Mouse (Mus musculus) lung, embryonic 14.5 days (tissue): ENCODE data around the gene Trmt11. TPM values are rescaled to one million over a fixed set of nuclear protein-coding genes. Genes with fewer than 3 reads are reported as not detected.

Source experiments
- ATAC-seq: fragments of 200-750 bp; cut with Nextera tagmentation; 2 replicates; pipeline ENCODE4 v1.8.0; 2017; ENCODE audit warnings: mild to moderate bottlenecking, moderate TSS enrichment, moderate library complexity; ENCODE audit not compliant: insufficient read depth
- DNase-seq: peaks from one replicate; pipeline ENCODE4 v3.0.0-alpha.2; 2015
- H3K27ac ChIP-seq: fragments of 300-500 bp; sonication (generic); 2 replicates; pipeline ENCODE4 v1.5.1; 2014; ENCODE audit warnings: low read depth, mild to moderate bottlenecking, moderate library complexity
- H3K27me3 ChIP-seq: fragments of 300-500 bp; sonication (generic); 2 replicates; pipeline ENCODE4 v1.6.1; 2014; ENCODE audit warnings: low read length, control low read depth; ENCODE audit not compliant: insufficient read depth
- H3K36me3 ChIP-seq: fragments of 300-500 bp; sonication (generic); 2 replicates; pipeline ENCODE4 v1.6.1; 2014; ENCODE audit warnings: control low read depth; ENCODE audit not compliant: insufficient read depth
- H3K4me1 ChIP-seq: fragments of 300-500 bp; sonication (generic); 2 replicates; pipeline ENCODE4 v1.6.1; 2014; ENCODE audit warnings: antibody characterized with exemption, control low read depth; ENCODE audit not compliant: insufficient read depth
- H3K4me2 ChIP-seq: fragments of 300-500 bp; sonication (generic); 2 replicates; pipeline ENCODE4 v1.6.1; 2014; ENCODE audit warnings: mild to moderate bottlenecking
- H3K4me3 ChIP-seq: fragments of 300-500 bp; sonication (generic); 2 replicates; pipeline ENCODE4 v1.5.1; 2014; ENCODE audit warnings: low read depth, low read length
- H3K9ac ChIP-seq: fragments of 300-500 bp; sonication (generic); 2 replicates; pipeline ENCODE4 v1.6.1; 2014
- H3K9me3 ChIP-seq: fragments of 300-500 bp; sonication (generic); 2 replicates; pipeline ENCODE4 v1.6.1; 2016; ENCODE audit warnings: low read depth, low read length, control low read depth
- CTCF ChIP-seq: IDR thresholded peaks from 2 replicates; pipeline ENCODE4 v1.5.1; 2016; ENCODE audit warnings: antibody characterized with exemption, low read depth
- WGBS: fragments of 180-500 bp; shearing (Covaris S2); extraction: QIAGEN DNeasy Blood & Tissue Kit; methylation state at CpG from one replicate; pipeline ENCODE4 v1.1.7; 2014; 5-methylcytosine and 5-hydroxymethylcytosine counted together
- polyA plus RNA-seq: library from polyadenylated mRNA; unstranded; fragments of >200 nt; fragmentation: Nextera tagmentation; extraction: Ambion mirVana; gene quantifications from 2 replicates; pipeline ENCODE4 v1.2.1, GENCODE M21; 2014

The Trmt11 gene
- polyA plus RNA-seq, 1 experiment from 2014 or later, result 28.5 TPM

DNA sequence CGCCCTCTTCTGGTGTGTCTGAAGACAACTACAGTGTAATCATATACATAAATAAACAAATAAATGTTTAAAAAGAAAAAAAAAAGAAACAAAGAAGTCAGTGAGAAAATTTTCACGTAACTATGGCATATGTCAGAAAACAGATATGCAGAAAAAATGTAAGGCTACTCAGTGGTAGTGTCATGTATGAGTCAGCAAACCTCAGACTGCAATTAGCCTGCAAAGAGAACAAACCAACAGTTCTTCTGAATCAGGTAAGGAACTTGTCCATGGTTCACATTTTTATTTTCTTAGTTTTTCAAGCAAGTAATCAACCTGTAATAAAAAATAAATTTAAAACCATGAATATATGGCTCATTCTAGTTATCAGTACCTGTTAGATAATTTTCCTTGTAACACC, 7.6 kb upstream of the Trmt11 start:
- no peak overlapping the region for H3K4me3 ChIP-seq
- H3K36me3 ChIP-seq, result no peaks in the 10 kb centered on the region
- TF ChIP-seq CTCF, result no peak
- no peaks in the 10 kb centered on the region for H3K4me1 ChIP-seq
- H3K4me2 ChIP-seq, result no peak overlapping the region
- ATAC-seq, result no peak
- WGBS, result 67% methylated on average over 2 of the region's 2 CpGs
- H3K9me3 ChIP-seq, result no peaks in the 10 kb centered on the region
- no peak for DNase-seq
- H3K27ac ChIP-seq, result no peak overlapping the region
- no peak overlapping the region for H3K9ac ChIP-seq
- no peaks in the 10 kb centered on the region for H3K27me3 ChIP-seq

DNA sequence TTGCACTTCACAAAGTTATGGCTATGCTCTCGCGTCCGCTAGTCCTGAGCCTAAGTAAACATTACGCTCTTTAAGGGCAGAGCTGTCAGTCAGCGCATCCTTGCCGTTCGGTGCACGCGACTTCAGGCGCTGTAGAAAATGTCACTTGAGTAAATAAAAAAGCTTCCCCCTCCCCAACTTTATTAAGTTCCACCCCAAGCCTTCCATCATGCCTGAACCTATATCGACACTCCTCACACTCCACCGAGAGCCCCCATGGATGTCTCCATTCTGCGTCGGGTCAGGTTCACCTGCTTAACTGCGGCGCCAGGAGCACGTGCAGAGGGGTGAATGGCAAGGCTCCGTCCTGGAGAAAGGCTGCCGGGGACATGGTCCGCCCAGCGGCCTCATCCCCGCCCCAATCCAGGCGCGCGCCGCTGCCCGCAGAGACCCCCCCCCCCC, 435 bp downstream of the Trmt11 start:
- DNase-seq, result peak; percentile 54
- Histone ChIP-seq H3K27me3 (no peaks in the 10 kb centered on the region), H3K4me2 (peak overlapping the region; percentile 61), H3K4me3 (peak overlapping the region; percentile 78), H3K36me3 (peaks cover 20% of the 10 kb centered on the region), H3K4me1 (peaks cover 3% of the 10 kb centered on the region; the same call in 1 of the 2 replicates), H3K9ac (peak overlapping the region; percentile 83), H3K27ac (peak overlapping the region; percentile 81), H3K9me3 (no peaks in the 10 kb centered on the region)
- peak; percentile 87 for ATAC-seq
- 0% methylated on average over 22 of the region's 27 CpGs for WGBS
- TF ChIP-seq CTCF, result no peak

DNA sequence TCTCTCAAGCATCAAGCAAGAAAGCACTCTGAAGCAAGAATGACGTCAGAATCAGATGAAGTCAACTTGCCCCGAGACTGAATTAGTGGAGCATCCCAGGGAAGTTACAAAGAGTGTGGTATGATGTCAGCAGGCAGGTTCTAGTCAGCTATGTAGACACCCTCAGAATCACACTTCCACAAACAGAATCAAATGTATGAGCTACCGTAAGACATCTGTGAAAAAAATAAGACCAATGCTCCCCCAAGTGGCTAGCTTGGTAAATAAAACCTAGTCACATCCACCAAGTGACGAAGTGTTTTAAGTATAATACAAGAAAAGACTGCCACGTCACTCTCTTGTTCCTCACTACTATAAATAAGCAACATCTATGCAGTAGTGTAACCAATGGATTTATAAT, 13.5 kb downstream of the Trmt11 start:
- peak; percentile 48 for DNase-seq
- no peak overlapping the region for H3K9ac ChIP-seq
- H3K4me1 ChIP-seq, result no peaks in the 10 kb centered on the region
- no peak overlapping the region for H3K4me2 ChIP-seq
- 62% methylated on average over 5 of the region's 5 CpGs for WGBS
- no peak for ATAC-seq
- no peaks in the 10 kb centered on the region for H3K27me3 ChIP-seq
- no peak overlapping the region for H3K4me3 ChIP-seq
- H3K9me3 ChIP-seq, result no peaks in the 10 kb centered on the region
- TF ChIP-seq CTCF, result peak; percentile 14; the same call in 1 of the 2 replicates
- no peak overlapping the region for H3K27ac ChIP-seq
- peaks cover 45% of the 10 kb centered on the region for H3K36me3 ChIP-seq

DNA sequence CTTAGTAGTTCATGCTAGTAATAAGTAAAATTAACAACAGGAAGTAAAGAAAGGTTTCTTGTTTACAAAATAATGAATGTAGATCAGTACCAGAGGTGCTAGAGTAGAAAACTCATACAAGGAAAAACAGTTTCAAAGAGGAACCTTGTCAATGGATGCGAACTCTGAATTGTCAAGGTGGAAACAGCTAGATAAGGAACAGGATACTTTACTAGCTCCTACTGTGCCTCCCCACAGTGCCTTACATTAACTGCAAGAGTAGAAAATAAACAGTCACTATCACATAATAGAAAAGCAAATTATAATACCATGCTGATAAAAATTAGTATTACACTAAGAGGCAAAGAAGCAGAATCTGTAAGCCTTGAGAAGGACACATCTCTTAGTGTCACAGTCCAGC, 14.9 kb downstream of the Trmt11 start:
- DNase-seq (no peak), ATAC-seq (no peak)
- WGBS, result 88% methylated on average over 1 of the region's 1 CpGs
- Histone ChIP-seq H3K9me3 (no peaks in the 10 kb centered on the region), H3K27ac (no peak overlapping the region), H3K4me3 (no peak overlapping the region), H3K4me1 (no peaks in the 10 kb centered on the region), H3K4me2 (no peak overlapping the region), H3K27me3 (no peaks in the 10 kb centered on the region), H3K36me3 (peaks cover 39% of the 10 kb centered on the region), H3K9ac (no peak overlapping the region)
- TF ChIP-seq CTCF, result no peak

DNA sequence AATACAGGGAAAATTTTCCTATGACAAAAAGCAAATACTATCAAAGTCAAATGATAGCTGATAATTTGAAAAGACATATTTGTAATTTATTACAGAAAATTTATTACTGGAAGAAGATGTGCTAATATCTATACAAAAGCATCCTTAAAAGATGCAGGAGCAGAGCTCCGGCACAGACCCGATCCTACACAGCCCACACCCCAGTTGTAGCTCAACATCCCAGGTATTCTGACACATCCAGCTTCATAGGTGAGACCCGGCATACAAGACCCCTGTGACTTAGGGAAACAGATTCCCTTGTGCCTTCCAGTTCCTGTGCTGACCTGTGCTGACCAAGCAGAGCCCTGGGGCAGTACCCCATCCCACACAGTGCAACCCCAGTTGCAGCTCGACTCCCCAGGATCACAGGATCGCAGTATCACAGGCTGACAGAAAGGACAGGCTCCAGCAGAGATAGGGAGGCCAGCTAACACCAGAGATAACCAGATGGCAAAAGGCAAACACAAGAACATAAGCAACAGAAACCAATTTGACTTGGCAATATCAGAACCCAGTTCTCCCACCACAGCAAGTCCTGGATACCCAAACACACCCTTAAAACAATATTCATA, 22.8 kb downstream of the Trmt11 start:
- Histone ChIP-seq H3K4me1 (no peaks in the 10 kb centered on the region), H3K36me3 (peaks cover 10% of the 10 kb centered on the region; the same call in 1 of the 2 replicates), H3K9me3 (no peaks in the 10 kb centered on the region), H3K27me3 (no peaks in the 10 kb centered on the region), H3K4me2 (no peak overlapping the region), H3K27ac (no peak overlapping the region), H3K9ac (no peak overlapping the region), H3K4me3 (no peak overlapping the region)
- no peak for TF ChIP-seq CTCF
- no peak for ATAC-seq
- WGBS, result 93% methylated on average over 5 of the region's 5 CpGs
- no peak for DNase-seq

DNA sequence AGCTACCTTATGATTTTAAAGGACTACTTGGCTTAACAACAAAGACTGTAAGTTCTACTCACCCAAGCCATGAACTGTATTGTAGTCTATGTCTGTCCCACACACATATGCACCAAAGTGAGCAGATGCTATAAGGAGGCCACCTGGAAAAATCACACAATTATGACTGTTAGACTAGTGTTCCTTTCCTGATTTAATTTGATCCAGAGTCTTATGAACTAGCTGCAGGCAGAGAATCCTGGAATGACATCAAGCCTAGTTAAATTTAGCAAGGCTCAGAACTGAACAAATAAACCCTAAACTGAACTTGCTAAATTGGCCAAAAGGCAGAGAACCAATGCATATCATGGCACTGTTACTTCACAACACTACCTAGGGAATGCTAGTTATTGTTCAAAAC, 34.2 kb downstream of the Trmt11 start:
- Histone ChIP-seq H3K27me3 (no peaks in the 10 kb centered on the region), H3K27ac (no peak overlapping the region), H3K4me2 (no peak overlapping the region), H3K9me3 (no peaks in the 10 kb centered on the region), H3K4me3 (no peak overlapping the region), H3K36me3 (peaks cover 27% of the 10 kb centered on the region), H3K4me1 (no peaks in the 10 kb centered on the region), H3K9ac (no peak overlapping the region)
- ATAC-seq, result no peak
- DNase-seq, result no peak
- no peak for TF ChIP-seq CTCF

DNA sequence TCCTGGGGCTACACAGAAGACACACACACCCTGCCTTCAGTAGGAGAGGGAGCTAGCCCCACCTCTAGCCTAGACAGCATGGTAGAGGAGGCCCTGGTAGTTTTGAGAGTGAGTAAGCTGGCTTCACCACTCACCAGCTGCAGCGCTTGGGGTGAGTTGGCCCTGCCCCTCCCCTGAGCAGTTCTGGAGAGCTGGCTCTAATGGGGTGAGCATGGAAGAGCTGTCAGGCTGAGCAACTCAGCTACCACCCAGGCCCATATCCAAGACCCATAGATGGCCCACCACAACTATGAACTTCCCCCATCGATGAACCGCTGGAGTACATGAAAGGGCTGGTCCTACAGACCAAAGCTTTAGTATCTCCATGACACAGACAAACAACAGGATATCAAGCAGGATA, 35.9 kb downstream of the Trmt11 start:
- H3K27ac ChIP-seq, result no peak overlapping the region
- H3K4me1 ChIP-seq, result no peaks in the 10 kb centered on the region
- H3K36me3 ChIP-seq, result peaks cover 35% of the 10 kb centered on the region
- H3K9ac ChIP-seq, result no peak overlapping the region
- no peak for TF ChIP-seq CTCF
- peak; percentile 86 for ATAC-seq
- no peak overlapping the region for H3K4me3 ChIP-seq
- 67% methylated on average over 3 of the region's 3 CpGs for WGBS
- no peaks in the 10 kb centered on the region for H3K27me3 ChIP-seq
- no peak overlapping the region for H3K4me2 ChIP-seq
- no peaks in the 10 kb centered on the region for H3K9me3 ChIP-seq
- DNase-seq, result peak; percentile 44
